Mouse (Mus musculus) thymus, postnatal 14 days (tissue): ENCODE measurements around the gene Gm20906.
"Not testable (repeated sequence)": the region's sequence is repeated elsewhere in the genome, so short reads cannot be mapped to it uniquely, and the experiment has no call there.

Source experiments
- DNase-seq: peaks from one replicate; pipeline ENCODE4 v3.0.0; 2021

Gm20906 gene

GRCm38 (mm10) chrY:87550666-87551065 lies at the start of gene Gm20906:
Gene Gm20906, plus strand, starts transcription at chrY:87550966.
- DNase-seq: not testable (repeated sequence)
